Mouse (Mus musculus): Measurements from ENCODE around the gene Zfhx3. TPM values are rescaled to one million over a fixed set of nuclear protein-coding genes. Genes with fewer than 3 reads are reported as not detected.

Gene Zfhx3
- total and polyA plus RNA-seq, 2 experiments = 1.3 to 1.5 TPM

DNA sequence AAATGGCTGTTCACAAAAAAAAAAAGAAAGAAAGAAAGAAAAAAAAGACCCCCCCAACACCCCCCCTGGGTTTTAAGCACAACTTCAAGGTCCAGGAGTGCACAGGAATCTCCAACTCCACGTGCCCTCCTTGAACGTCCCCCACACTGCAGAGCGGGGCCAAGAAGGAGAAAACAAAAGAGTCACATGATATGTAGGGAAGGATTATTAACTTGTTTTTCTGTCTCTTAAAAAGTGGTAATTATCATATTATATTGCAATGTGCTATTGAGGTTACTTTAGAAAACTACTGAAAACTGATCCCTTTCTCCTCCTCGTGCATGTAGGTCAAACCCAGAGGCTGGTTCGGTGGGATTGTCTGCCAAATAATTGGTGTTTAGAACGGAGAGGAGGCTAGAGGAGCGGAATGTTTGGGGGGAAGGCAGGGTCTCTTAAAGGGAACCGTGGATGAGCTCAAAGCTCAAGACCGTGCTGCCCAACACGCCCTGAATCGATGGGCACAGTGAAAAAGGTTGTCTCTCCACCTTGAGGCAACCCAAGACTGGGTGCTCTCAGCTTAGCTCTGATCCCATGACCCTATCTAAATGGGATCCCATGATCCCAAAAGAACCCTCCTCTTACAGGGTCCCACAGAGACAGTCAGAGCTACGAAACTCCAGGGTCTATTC lies 612.3 kb downstream of the Zfhx3 start:
- no peaks in the 10 kb centered on the region for H3K4me1 ChIP-seq (ENCODE audit: control insufficient read depth, insufficient read depth, low read length)
- no peak overlapping the region for H3K27ac ChIP-seq (replicated peaks; ENCODE audit: insufficient read depth, low read depth, low read length)
- no peaks in the 10 kb centered on the region for H3K36me3 ChIP-seq (ENCODE audit: control insufficient read depth, insufficient read depth, low read length)
- H3K4me3 ChIP-seq (ENCODE audit: insufficient read depth, low read depth, low read length) = no peak overlapping the region
- 84% methylated on average over 12 of the region's 12 CpGs for WGBS
- H3K9ac ChIP-seq (ENCODE audit: low read depth, low read length) = no peak overlapping the region
- H3K79me2 ChIP-seq (ENCODE audit: control insufficient read depth, insufficient read depth, low read length) = no peaks in the 10 kb centered on the region
- H3K27me3 ChIP-seq (ENCODE audit: control insufficient read depth, insufficient read depth, low read length) = no peaks in the 10 kb centered on the region
- TF ChIP-seq POLR2A (IDR thresholded peaks at IDR 0.05; ENCODE audit: extremely low read depth, insufficient read depth, low read length) = no peak
- no peak for TF ChIP-seq CTCF (IDR thresholded peaks at IDR 0.05; ENCODE audit: low read depth, low read length)
- DNase-seq (ENCODE audit: extremely low read depth, low read depth, low spot score) = no peak

DNA sequence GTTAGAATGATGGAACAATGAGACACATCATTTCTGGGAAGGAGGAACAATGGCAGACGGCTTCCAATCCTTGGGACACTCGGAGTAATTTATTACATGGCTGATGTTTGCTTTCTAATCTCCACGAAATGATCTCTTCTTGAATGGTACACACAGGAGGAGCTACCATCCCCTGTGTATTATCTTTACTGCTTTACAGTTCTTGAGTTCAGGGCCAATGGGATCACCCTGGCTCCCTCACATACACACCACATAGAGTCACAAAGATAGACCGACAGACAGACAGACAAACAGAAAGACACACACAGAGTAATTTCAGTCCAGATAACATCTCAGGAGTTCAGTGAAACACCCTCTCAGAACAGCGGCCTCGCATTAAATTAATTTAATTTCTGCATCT lies 621.0 kb downstream of the Zfhx3 start:
- TF ChIP-seq POLR2A (IDR thresholded peaks at IDR 0.05; ENCODE audit: extremely low read depth, insufficient read depth, low read length) (no peak), CTCF (IDR thresholded peaks at IDR 0.05; ENCODE audit: low read depth, low read length) (no peak)
- Histone ChIP-seq H3K4me3 (ENCODE audit: insufficient read depth, low read depth, low read length) (no peak overlapping the region), H3K4me1 (ENCODE audit: control insufficient read depth, insufficient read depth, low read length) (no peaks in the 10 kb centered on the region), H3K9ac (ENCODE audit: low read depth, low read length) (no peak overlapping the region), H3K27me3 (ENCODE audit: control insufficient read depth, insufficient read depth, low read length) (peaks cover 2% of the 10 kb centered on the region; the same call in 1 of the 2 replicates), H3K27ac (replicated peaks; ENCODE audit: insufficient read depth, low read depth, low read length) (no peak overlapping the region), H3K36me3 (ENCODE audit: control insufficient read depth, insufficient read depth, low read length) (no peaks in the 10 kb centered on the region), H3K79me2 (ENCODE audit: control insufficient read depth, insufficient read depth, low read length) (no peaks in the 10 kb centered on the region)
- no peak for DNase-seq (ENCODE audit: extremely low read depth, low read depth, low spot score)
- 91% methylated on average over 6 of the region's 6 CpGs for WGBS

DNA sequence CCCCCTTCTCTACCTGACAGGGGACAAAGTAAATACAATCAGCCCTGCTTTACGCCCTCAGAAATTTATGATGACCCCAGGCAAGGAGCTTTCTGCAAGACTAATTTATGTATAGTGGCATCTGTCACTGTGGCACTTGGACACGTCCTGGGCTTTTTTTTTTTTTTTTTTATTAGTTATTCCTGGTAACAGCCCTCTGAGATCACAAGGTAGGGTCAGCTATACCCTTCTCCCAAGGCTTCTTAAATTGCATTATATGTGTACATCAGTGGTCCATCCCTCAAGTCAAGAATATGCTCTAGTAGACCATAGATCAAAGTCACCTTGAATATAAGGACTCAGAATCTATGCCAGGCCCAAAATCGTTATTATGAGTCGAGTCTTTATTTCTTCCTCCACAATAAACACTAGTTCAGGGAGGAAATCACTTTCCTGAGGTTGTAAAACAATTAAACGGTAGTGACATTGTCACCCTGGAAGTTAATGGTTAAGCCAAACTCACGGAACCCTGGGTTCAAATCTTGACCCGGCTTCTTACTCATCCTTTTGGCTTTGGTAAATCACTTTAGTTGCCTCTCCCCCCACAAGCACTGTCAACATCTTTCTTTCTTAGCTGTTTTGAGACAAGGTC lies 621.6 kb downstream of the Zfhx3 start:
- Histone ChIP-seq H3K27ac (replicated peaks; ENCODE audit: insufficient read depth, low read depth, low read length) (no peak overlapping the region), H3K4me1 (ENCODE audit: control insufficient read depth, insufficient read depth, low read length) (no peaks in the 10 kb centered on the region), H3K9ac (ENCODE audit: low read depth, low read length) (no peak overlapping the region), H3K36me3 (ENCODE audit: control insufficient read depth, insufficient read depth, low read length) (no peaks in the 10 kb centered on the region), H3K4me3 (ENCODE audit: insufficient read depth, low read depth, low read length) (no peak overlapping the region), H3K79me2 (ENCODE audit: control insufficient read depth, insufficient read depth, low read length) (no peaks in the 10 kb centered on the region), H3K27me3 (ENCODE audit: control insufficient read depth, insufficient read depth, low read length) (peaks cover 2% of the 10 kb centered on the region; the same call in 1 of the 2 replicates)
- DNase-seq (ENCODE audit: extremely low read depth, low read depth, low spot score) = no peak
- 77% methylated on average over 7 of the region's 7 CpGs for WGBS
- TF ChIP-seq POLR2A (IDR thresholded peaks at IDR 0.05; ENCODE audit: extremely low read depth, insufficient read depth, low read length) (no peak), CTCF (IDR thresholded peaks at IDR 0.05; ENCODE audit: low read depth, low read length) (no peak)

DNA sequence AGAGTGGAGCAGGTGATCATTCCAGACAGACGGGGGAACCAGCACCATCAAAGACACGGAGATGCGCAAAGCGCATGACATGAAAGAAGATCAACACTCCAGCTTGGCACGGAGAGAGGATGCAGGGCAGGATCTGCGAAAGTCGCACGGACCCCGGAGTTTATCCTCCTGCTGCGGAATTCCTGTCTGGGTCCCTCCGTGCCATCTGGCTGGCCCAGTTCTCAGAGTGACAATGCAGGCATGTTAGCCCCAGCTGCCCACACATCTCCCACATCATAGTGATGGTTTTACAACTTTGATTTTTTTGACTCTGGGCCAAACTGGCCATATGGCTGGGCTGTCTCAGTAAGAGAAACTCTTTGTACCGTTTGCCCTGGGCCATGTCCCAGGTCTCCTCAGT lies 623.6 kb downstream of the Zfhx3 start:
- TF ChIP-seq CTCF (IDR thresholded peaks at IDR 0.05; ENCODE audit: low read depth, low read length) (no peak), POLR2A (IDR thresholded peaks at IDR 0.05; ENCODE audit: extremely low read depth, insufficient read depth, low read length) (no peak)

DNA sequence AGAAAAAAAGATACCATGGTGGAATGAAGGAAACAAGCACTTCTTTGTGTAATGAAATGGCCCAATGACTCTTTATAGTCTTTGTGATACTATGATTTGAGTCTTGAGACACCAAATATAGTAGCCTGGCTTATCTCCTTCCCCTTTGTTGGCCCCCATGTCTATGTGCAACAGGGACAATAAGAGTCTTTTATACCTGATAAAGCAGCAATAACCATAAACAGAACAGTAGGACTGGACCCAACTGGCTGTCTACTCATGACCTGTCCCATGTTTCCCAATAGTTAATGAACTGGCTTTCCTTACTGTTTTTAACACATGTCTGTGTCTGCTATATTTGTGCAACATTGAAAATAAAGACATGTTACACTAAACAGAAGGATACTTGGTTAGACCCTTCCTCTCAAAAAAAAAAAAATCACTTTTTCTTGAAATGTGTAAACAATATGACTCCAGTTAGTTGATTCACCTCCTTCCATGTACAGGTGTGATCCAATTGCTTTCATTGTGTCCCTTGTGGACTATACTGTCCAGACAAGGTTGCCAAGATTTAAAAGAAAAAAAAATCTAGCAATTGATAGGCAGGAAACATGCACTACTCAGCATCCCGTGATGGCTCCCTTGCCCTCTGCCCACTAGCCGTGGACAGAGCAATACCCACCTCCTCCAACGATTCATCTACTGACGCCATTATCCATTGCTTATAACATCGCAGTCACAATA lies 631.0 kb downstream of the Zfhx3 start:
- Histone ChIP-seq H3K9ac (ENCODE audit: low read depth, low read length) (no peak overlapping the region), H3K79me2 (ENCODE audit: control insufficient read depth, insufficient read depth, low read length) (no peaks in the 10 kb centered on the region), H3K36me3 (ENCODE audit: control insufficient read depth, insufficient read depth, low read length) (no peaks in the 10 kb centered on the region), H3K27ac (replicated peaks; ENCODE audit: insufficient read depth, low read depth, low read length) (no peak overlapping the region), H3K4me1 (ENCODE audit: control insufficient read depth, insufficient read depth, low read length) (no peaks in the 10 kb centered on the region), H3K27me3 (ENCODE audit: control insufficient read depth, insufficient read depth, low read length) (peaks cover 3% of the 10 kb centered on the region; the same call in 1 of the 2 replicates), H3K4me3 (ENCODE audit: insufficient read depth, low read depth, low read length) (no peak overlapping the region)
- WGBS = 81% methylated on average over 5 of the region's 5 CpGs
- DNase-seq (ENCODE audit: extremely low read depth, low read depth, low spot score) = no peak
- TF ChIP-seq CTCF (IDR thresholded peaks at IDR 0.05; ENCODE audit: low read depth, low read length) = no peak
- no peak for TF ChIP-seq POLR2A (IDR thresholded peaks at IDR 0.05; ENCODE audit: extremely low read depth, insufficient read depth, low read length)

More for the DNA sequence above, 623.6 kb downstream of the Zfhx3 start:
- H3K4me1 ChIP-seq (ENCODE audit: control insufficient read depth, insufficient read depth, low read length) = no peaks in the 10 kb centered on the region
- no peak overlapping the region for H3K27ac ChIP-seq (replicated peaks; ENCODE audit: insufficient read depth, low read depth, low read length)
- H3K9ac ChIP-seq (ENCODE audit: low read depth, low read length) = no peak overlapping the region
- WGBS = 91% methylated on average over 12 of the region's 12 CpGs
- no peaks in the 10 kb centered on the region for H3K79me2 ChIP-seq (ENCODE audit: control insufficient read depth, insufficient read depth, low read length)
- H3K36me3 ChIP-seq (ENCODE audit: control insufficient read depth, insufficient read depth, low read length) = no peaks in the 10 kb centered on the region
- no peak overlapping the region for H3K4me3 ChIP-seq (ENCODE audit: insufficient read depth, low read depth, low read length)
- H3K27me3 ChIP-seq (ENCODE audit: control insufficient read depth, insufficient read depth, low read length) = peaks cover 2% of the 10 kb centered on the region; the same call in 1 of the 2 replicates
- no peak for DNase-seq (ENCODE audit: extremely low read depth, low read depth, low spot score)
